Mouse (Mus musculus) C2C12 (cell line): ENCODE data around the gene Bahcc1. TPM values are rescaled to one million over a fixed set of nuclear protein-coding genes. Genes with fewer than 3 reads are reported as not detected.

Source experiments
- H3K27me3 ChIP-seq: one replicate; pipeline ENCODE4 v1.6.1; 2011; ENCODE audit not compliant: control insufficient read depth, insufficient read depth, insufficient read length
- H3K36me3 ChIP-seq: one replicate; pipeline ENCODE4 v1.6.1; 2011; ENCODE audit not compliant: control insufficient read depth, insufficient read depth
- H3K4me3 ChIP-seq: one replicate; pipeline ENCODE4 v1.5.1; 2011; ENCODE audit warnings: mild to moderate bottlenecking, control low read depth; ENCODE audit not compliant: poor library complexity, insufficient read depth, severe bottlenecking
- H3K79me2 ChIP-seq: one replicate; pipeline ENCODE4 v1.6.1; 2011; ENCODE audit not compliant: control insufficient read depth, insufficient read depth
- H3K79me3 ChIP-seq: one replicate; pipeline ENCODE4 v1.6.1; 2011; ENCODE audit warnings: low read depth, control low read depth
- H3ac ChIP-seq: one replicate; pipeline ENCODE3; 2011; ENCODE audit warnings: low read depth; ENCODE audit not compliant: control insufficient read depth, insufficient read length
- CEBPB ChIP-seq: IDR thresholded peaks from one replicate; pipeline ENCODE4 v1.6.1; 2011; ENCODE audit warnings: low read depth, mild to moderate bottlenecking, control low read depth, moderate library complexity
- CTCF ChIP-seq: IDR thresholded peaks from one replicate; pipeline ENCODE4 v1.5.1; 2011; ENCODE audit not compliant: control insufficient read depth, insufficient read depth, insufficient read length
- FOSL1 ChIP-seq: IDR thresholded peaks from one replicate; pipeline ENCODE4 v1.8.0; 2011; ENCODE audit warnings: mild to moderate bottlenecking, low read length; ENCODE audit not compliant: poor library complexity, insufficient read depth, severe bottlenecking
- MAX ChIP-seq: IDR thresholded peaks from one replicate; pipeline ENCODE4 v1.6.1; 2011; ENCODE audit warnings: mild to moderate bottlenecking, control low read depth
- MYOD1 ChIP-seq: IDR thresholded peaks from one replicate; pipeline ENCODE4 v1.6.1; 2011; ENCODE audit warnings: low read depth; ENCODE audit not compliant: control insufficient read depth, insufficient read length
- MYOG ChIP-seq: IDR thresholded peaks from one replicate; pipeline ENCODE4 v1.6.1; 2011; ENCODE audit not compliant: control insufficient read depth, insufficient read length; ENCODE audit errors: extremely low read depth
- USF1 ChIP-seq: IDR thresholded peaks from one replicate; pipeline ENCODE4 v1.6.1; 2011; ENCODE audit warnings: low read depth, mild to moderate bottlenecking, control low read depth, moderate library complexity
- polyA plus RNA-seq: library from polyadenylated mRNA; unstranded; fragments of >200 nt; fragmentation: generic; extraction: Trizol; gene quantifications from one replicate; pipeline ENCODE4 v1.2.1, GENCODE M21; 2012; ENCODE audit warnings: missing spikeins

Bahcc1 gene
- polyA plus RNA-seq, 1 experiment, result 10.8 TPM

GRCm38 (mm10) chr11:120258896-120259689 lies 26.3 kb downstream of the Bahcc1 start:
- Histone ChIP-seq H3K4me3 (no peak overlapping the region), H3K79me2 (peaks cover 75% of the 10 kb centered on the region), H3K27me3 (no peaks in the 10 kb centered on the region), H3K36me3 (peaks cover 14% of the 10 kb centered on the region), H3ac (no peak overlapping the region), H3K79me3 (peaks cover 29% of the 10 kb centered on the region)
- TF ChIP-seq MAX (peak; percentile 47), FOSL1 (no peak)

- H3K36me3 ChIP-seq, result peaks cover 19% of the 10 kb centered on the region
- no peak for TF ChIP-seq MAX
These were observed 27.3 kb downstream of the Bahcc1 start for GRCm38 (mm10) chr11:120259792-120260768.

GRCm38 (mm10) chr11:120260769-120261150 lies 28.0 kb downstream of the Bahcc1 start:
- no peak overlapping the region for H3K4me3 ChIP-seq
- peaks cover 26% of the 10 kb centered on the region for H3K79me3 ChIP-seq
- no peak overlapping the region for H3ac ChIP-seq
- H3K79me2 ChIP-seq, result peaks cover 73% of the 10 kb centered on the region
- no peak for TF ChIP-seq CTCF
- TF ChIP-seq CEBPB, result no peak
- no peak for TF ChIP-seq USF1
- no peak for TF ChIP-seq MYOG
- no peak for TF ChIP-seq FOSL1
- no peak for TF ChIP-seq MAX
- TF ChIP-seq MYOD1, result no peak
- H3K27me3 ChIP-seq, result no peaks in the 10 kb centered on the region
- peaks cover 19% of the 10 kb centered on the region for H3K36me3 ChIP-seq

More at GRCm38 (mm10) chr11:120259792-120260768, 27.3 kb downstream of the Bahcc1 start:
- Histone ChIP-seq H3K27me3 (no peaks in the 10 kb centered on the region), H3K79me2 (peaks cover 75% of the 10 kb centered on the region), H3K4me3 (no peak overlapping the region), H3ac (no peak overlapping the region), H3K79me3 (peaks cover 26% of the 10 kb centered on the region)

GRCm38 (mm10) chr11:120261416-120262355 lies 28.9 kb downstream of the Bahcc1 start:
- H3K36me3 ChIP-seq, result peaks cover 19% of the 10 kb centered on the region
- no peak overlapping the region for H3K4me3 ChIP-seq
- peaks cover 82% of the 10 kb centered on the region for H3K79me2 ChIP-seq
- H3ac ChIP-seq, result peak overlapping the region; percentile 32
- TF ChIP-seq MAX (peak; percentile 98), CTCF (no peak), USF1 (peak; percentile 43), MYOD1 (peak; percentile 18)
- no peaks in the 10 kb centered on the region for H3K27me3 ChIP-seq
- peaks cover 29% of the 10 kb centered on the region for H3K79me3 ChIP-seq

GRCm38 (mm10) chr11:120262356-120262901 lies 29.7 kb downstream of the Bahcc1 start:
- Histone ChIP-seq H3ac (no peak overlapping the region), H3K4me3 (no peak overlapping the region), H3K36me3 (peaks cover 19% of the 10 kb centered on the region)

More at GRCm38 (mm10) chr11:120262356-120262901, 29.7 kb downstream of the Bahcc1 start:
- H3K79me2 ChIP-seq, result peaks cover 85% of the 10 kb centered on the region
- no peaks in the 10 kb centered on the region for H3K27me3 ChIP-seq
- TF ChIP-seq CTCF (peak; percentile 79), MYOG (no peak), MAX (peak; percentile 91)
- H3K79me3 ChIP-seq, result peaks cover 28% of the 10 kb centered on the region
